Mouse (Mus musculus) megakaryocyte, embryonic 14.5 days (primary cell): ENCODE results near the gene Plekhh1.

Source experiments
- FLI1 ChIP-seq: IDR thresholded peaks from 2 replicates; pipeline ENCODE4 v1.6.1; 2012; ENCODE audit warnings: low read length, inconsistent platforms, mixed read lengths
- GATA1 ChIP-seq: IDR thresholded peaks from 3 replicates; pipeline ENCODE4 v1.6.1; 2012; ENCODE audit warnings: mixed read lengths, low read length, inconsistent platforms, borderline replicate concordance

- TF ChIP-seq FLI1 (no peak), GATA1 (no peak)
Measured at GRCm38 (mm10) chr12:79118991-79119390, 90.0 kb downstream of the Plekhh1 start.
